In the genomic region with DNA sequence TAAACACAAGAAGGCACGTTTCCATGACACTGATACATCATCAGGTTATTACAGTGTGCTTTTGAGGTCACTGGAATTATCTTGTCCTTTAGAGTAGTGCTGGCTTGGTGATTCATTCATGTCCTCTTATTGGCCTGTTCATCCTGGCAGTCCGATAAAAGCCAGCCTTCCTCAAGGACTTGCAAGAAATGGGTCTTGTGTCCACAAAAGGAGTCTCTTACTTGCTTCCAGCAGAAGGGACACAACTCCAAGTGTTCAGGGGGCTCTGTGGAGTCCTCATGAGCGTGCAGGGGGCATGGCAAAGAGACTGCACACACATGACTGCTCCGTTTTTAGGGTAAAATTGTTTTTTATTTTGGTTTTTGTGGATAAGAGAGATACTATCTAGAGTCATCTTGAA, we compare ENCODE assay signal across 27 mouse cellular contexts.
"Had no signal": no experiment of that assay in that cellular context is flagged by ENCODE, and none has a peak within 500 bp of the region (broad histone marks: within the 10 kb centered on the region; RNA-seq: fewer than 3 reads in every experiment).

No protein-coding gene starts in this region.

- H3K27ac ChIP-seq: gastrocnemius, adult 2 months; heart, embryonic 10.5 days; heart, embryonic 13.5 days; heart, embryonic 15.5 days; hindbrain, embryonic 13.5 days; hindbrain, embryonic 15.5 days; hindbrain, postnatal 0 days; kidney, embryonic 15.5 days; kidney, postnatal 0 days; limb, embryonic 13.5 days; limb, embryonic 15.5 days; liver, embryonic 14.5 days had no signal

- H3K4me3 ChIP-seq: gastrocnemius, adult 2 months; heart, embryonic 10.5 days; heart, embryonic 13.5 days; heart, embryonic 15.5 days; hindbrain, embryonic 13.5 days; hindbrain, embryonic 15.5 days; kidney, embryonic 15.5 days; limb, embryonic 13.5 days; limb, embryonic 15.5 days had no signal

- ATAC-seq: hindbrain, postnatal 0 days; intestine, embryonic 16.5 days had no signal

- H3K9me3 ChIP-seq: heart, embryonic 10.5 days; heart, embryonic 13.5 days; heart, embryonic 15.5 days; hindbrain, embryonic 13.5 days; hindbrain, embryonic 15.5 days; kidney, embryonic 15.5 days; limb, embryonic 13.5 days; limb, embryonic 15.5 days had no signal

- H3K36me3 ChIP-seq: heart, embryonic 13.5 days; heart, embryonic 15.5 days; hindbrain, embryonic 13.5 days; hindbrain, embryonic 15.5 days; kidney, embryonic 15.5 days; limb, embryonic 13.5 days; limb, embryonic 15.5 days had no signal

- DNase-seq: gastrocnemius, adult 2 months; gastrocnemius, postnatal 10 days; gastrocnemius, postnatal 25 days; heart, adult 18-20 months; heart, postnatal 14 days; heart, postnatal 36 days; kidney, adult 11 months; kidney, adult 2 months; kidney, adult 9 months; kidney, postnatal 14 days; kidney, postnatal 36 days; layer of hippocampus, adult 9-11 months; layer of hippocampus, postnatal 36 days; left cerebral cortex, postnatal 4 days had no signal

- H3K27me3 ChIP-seq: heart, embryonic 13.5 days; heart, embryonic 15.5 days; hindbrain, embryonic 13.5 days; hindbrain, embryonic 15.5 days; kidney, embryonic 15.5 days; limb, embryonic 13.5 days; limb, embryonic 15.5 days had no signal

- H3K9ac ChIP-seq: heart, embryonic 13.5 days; heart, embryonic 15.5 days; hindbrain, embryonic 13.5 days; hindbrain, embryonic 15.5 days; kidney, embryonic 15.5 days; limb, embryonic 13.5 days; limb, embryonic 15.5 days; liver, embryonic 14.5 days had no signal

- H3K4me2 ChIP-seq: heart, embryonic 13.5 days; heart, embryonic 15.5 days; hindbrain, embryonic 13.5 days; hindbrain, embryonic 15.5 days; kidney, embryonic 15.5 days; limb, embryonic 13.5 days; limb, embryonic 15.5 days; liver, embryonic 11.5 days had no signal
